Mouse (Mus musculus) brain, embryonic 14.5 days (tissue): Measurements from ENCODE around the gene Gm42372. TPM values are rescaled to one million over a fixed set of nuclear protein-coding genes. Genes with fewer than 3 reads are reported as not detected.

ENCODE experiments used
- DNase-seq: peaks from one replicate; pipeline ENCODE4 v3.0.0-alpha.2; 2011; ENCODE audit warnings: low read depth
- CTCF ChIP-seq: fragments of 200-500 bp; IDR thresholded peaks from 2 replicates; pipeline ENCODE4 v1.5.1; 2012; ENCODE audit warnings: inconsistent platforms, mild to moderate bottlenecking, moderate library complexity, borderline replicate concordance; ENCODE audit not compliant: insufficient read depth, insufficient read length; ENCODE audit errors: extremely low read depth
- POLR2A ChIP-seq: fragments of 200-500 bp; IDR thresholded peaks from 2 replicates; pipeline ENCODE4 v1.6.1; 2012; ENCODE audit warnings: mild to moderate bottlenecking, inconsistent platforms, borderline replicate concordance; ENCODE audit not compliant: poor library complexity, insufficient read depth, insufficient read length, severe bottlenecking; ENCODE audit errors: extremely low read depth
- polyA plus RNA-seq: library from polyadenylated mRNA; depleted of rRNA; stranded (reverse); fragments of >200 nt; gene quantifications from 2 replicates; pipeline ENCODE4 v1.2.3, GENCODE M21; 2012; rRNA removed

Gene Gm42372
- 5.2 and 19.6 TPM in 2 replicates for polyA plus RNA-seq

DNA sequence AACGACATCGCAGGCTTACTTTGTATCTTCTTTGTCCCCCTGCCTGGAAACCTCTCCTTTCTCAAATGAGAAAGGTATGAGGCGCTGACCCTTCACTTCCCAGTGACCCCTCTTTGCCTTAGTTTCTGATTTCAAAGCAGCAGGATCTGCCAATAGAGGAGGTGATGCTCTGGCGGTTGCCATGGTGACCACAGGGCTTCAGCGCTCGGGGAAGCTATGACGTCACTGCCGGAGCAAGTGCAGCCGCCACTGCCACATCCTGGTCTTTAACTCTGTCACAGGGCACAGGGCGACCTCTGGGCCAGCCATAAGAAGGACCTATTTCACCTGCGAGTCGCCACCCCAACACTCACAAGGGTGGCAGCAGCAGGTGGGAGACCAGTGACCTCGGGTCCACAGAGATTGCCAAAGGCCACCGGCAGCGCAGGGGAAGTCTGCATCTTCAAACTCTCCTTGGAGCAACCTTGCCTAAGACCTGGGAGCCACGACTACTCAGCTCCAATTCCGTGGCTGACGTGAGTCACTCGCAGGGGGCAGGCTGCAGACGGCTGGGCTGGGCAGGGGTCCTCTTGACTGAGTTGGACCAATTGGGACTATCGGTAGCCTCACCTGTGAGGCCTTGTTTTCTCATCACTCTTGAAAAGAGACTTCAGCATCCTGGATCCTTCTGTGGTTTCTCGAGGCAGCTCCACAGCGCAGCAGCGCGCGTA, at the start of gene Gm42372:
TSS of gene Gm42372 (plus strand) at position 228 of the 710 bp plus-strand sequence.
- no peak for TF ChIP-seq CTCF
- TF ChIP-seq POLR2A: no peak
- DNase-seq: peak; percentile 96

DNA sequence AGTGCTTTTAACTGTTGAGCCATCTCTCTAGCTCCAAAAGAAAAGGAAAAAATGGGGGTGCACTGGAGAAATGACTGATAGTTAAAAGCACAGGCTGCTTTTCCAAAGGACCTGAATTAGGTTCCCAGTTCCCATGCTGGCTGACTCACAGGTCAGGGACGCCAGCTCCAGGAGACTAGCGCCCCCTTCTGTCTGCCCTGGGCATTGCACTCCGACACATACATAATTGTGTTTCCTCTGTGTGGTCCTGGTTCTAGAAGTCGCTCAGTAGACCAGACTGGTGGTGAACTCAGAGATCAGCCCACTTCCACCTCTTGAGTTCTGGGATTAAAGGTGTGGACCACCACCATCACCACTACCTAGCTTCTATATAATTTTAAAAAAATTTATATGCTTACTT, 45.6 kb upstream of the Gm42372 start:
- no peak for TF ChIP-seq POLR2A
- TF ChIP-seq CTCF: peak; percentile 58

GRCm38 (mm10) chr7:16938117-16938791, 44.6 kb upstream of the Gm42372 start:
- DNase-seq: peak; percentile 96

More for the DNA sequence above, 45.6 kb upstream of the Gm42372 start:
- DNase-seq: no peak

GRCm38 (mm10) chr7:16940292-16940691, 42.6 kb upstream of the Gm42372 start:
- peak; percentile 73 for DNase-seq
- TF ChIP-seq POLR2A: no peak
- no peak for TF ChIP-seq CTCF

More at GRCm38 (mm10) chr7:16938117-16938791, 44.6 kb upstream of the Gm42372 start:
- TF ChIP-seq POLR2A: no peak
- TF ChIP-seq CTCF: no peak

DNA sequence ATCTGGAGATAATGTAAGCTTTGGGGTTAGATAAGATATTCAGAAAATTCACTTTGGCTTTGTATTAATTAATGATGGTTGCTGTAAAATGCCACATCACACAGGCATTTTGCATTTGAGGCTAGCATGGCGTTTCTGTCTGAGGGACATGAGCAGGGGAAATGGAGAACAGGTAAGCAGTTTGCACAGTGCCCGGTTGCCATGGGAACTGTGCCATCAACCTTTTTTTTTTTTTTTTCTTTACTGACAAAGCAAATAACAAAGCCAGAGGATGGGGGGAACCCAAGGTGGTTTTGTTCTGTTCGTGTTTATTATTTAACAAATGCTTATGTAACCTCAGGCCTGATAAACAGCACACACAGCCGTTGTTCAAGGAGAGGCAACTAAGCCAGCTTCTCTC, 40.0 kb upstream of the Gm42372 start:
- DNase-seq: peak; percentile 84
- TF ChIP-seq CTCF (no peak), POLR2A (no peak)

- DNase-seq: peak; percentile 98
- TF ChIP-seq POLR2A: peak; percentile 81
- TF ChIP-seq CTCF: no peak
Measured at GRCm38 (mm10) chr7:16944061-16944807, 38.7 kb upstream of the Gm42372 start, which contains the start of gene Pnmal2. Gene Pnmal2 (plus strand): TSS chr7:16944682.

- TF ChIP-seq POLR2A (no peak), CTCF (no peak)
- DNase-seq: no peak
Measured at GRCm38 (mm10) chr7:16944808-16945315, 38.0 kb upstream of the Gm42372 start.

DNA sequence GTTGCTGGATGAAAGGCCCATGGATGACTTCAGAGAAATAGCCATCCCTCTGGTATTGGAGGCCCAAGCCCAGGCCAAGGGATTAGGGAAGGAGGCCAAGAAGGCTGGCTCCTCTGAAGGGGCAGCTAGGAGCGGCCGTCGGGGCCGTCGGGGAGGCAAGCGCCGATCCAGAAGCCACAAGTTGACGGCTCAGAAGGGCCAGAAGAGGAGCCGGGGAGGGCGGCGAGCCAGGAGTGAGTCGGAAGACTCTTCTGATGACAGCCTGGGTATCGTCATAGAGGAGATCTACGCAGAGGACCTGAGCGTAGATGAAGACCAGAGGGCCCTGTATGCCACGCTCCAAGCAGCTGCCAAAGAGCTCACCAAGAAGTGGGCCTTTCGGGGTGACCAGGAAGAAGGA, 37.5 kb upstream of the Gm42372 start:
- no peak for DNase-seq
- TF ChIP-seq CTCF: no peak

GRCm38 (mm10) chr7:16946441-16947348, 36.2 kb upstream of the Gm42372 start:
- TF ChIP-seq POLR2A (no peak), CTCF (no peak)
- DNase-seq: peak; percentile 55

GRCm38 (mm10) chr7:16947349-16947895, 35.5 kb upstream of the Gm42372 start:
- TF ChIP-seq CTCF: no peak
- TF ChIP-seq POLR2A: no peak
- no peak for DNase-seq

- TF ChIP-seq POLR2A: no peak
- TF ChIP-seq CTCF: no peak
- peak; percentile 82 for DNase-seq
Measured at GRCm38 (mm10) chr7:16947959-16948361, 34.9 kb upstream of the Gm42372 start.

GRCm38 (mm10) chr7:16948923-16949458, 33.9 kb upstream of the Gm42372 start:
- no peak for TF ChIP-seq CTCF
- TF ChIP-seq POLR2A: no peak
- DNase-seq: no peak
